Mouse (Mus musculus) urinary bladder, postnatal 36 days (tissue): ENCODE measurements around the gene Tmem208.
"Not testable (repeated sequence)": the region's sequence is repeated elsewhere in the genome, so short reads cannot be mapped to it uniquely, and the experiment has no call there.

ENCODE experiments used
- DNase-seq, 2 experiments: peaks; one replicate each; pipeline ENCODE4 v3.0.0; 2022; ENCODE audit warnings: low spot score in 2 of 2, mixed read lengths in 1 of 2

Gene Tmem208

GRCm38 (mm10) chr8:105326141-105326672 lies at the start of gene Tmem208, which contains the start of gene Lrrc29:
Gene Tmem208 (plus strand): TSS chr8:105326354.
Gene Lrrc29 (minus strand): TSS chr8:105326278.
- peak; percentile 96 for DNase-seq

GRCm38 (mm10) chr8:105278911-105279334 lies 47.2 kb upstream of the Tmem208 start:
- peak; percentile 68 to 89 for DNase-seq

GRCm38 (mm10) chr8:105280567-105280966 lies 45.6 kb upstream of the Tmem208 start:
- no peak for DNase-seq

- no peak for DNase-seq
These were observed 44.3 kb upstream of the Tmem208 start for GRCm38 (mm10) chr8:105281821-105282220.

- DNase-seq, result no peak
These were observed 43.9 kb upstream of the Tmem208 start for GRCm38 (mm10) chr8:105282239-105282638.

- peak in 1 of 2 experiments; percentile 51 for DNase-seq
These were observed 43.1 kb upstream of the Tmem208 start for GRCm38 (mm10) chr8:105283074-105283473.

- DNase-seq, result no peak
These were observed 40.6 kb upstream of the Tmem208 start for GRCm38 (mm10) chr8:105285514-105285913.

GRCm38 (mm10) chr8:105286907-105287306 lies 39.2 kb upstream of the Tmem208 start:
- DNase-seq, result no peak

GRCm38 (mm10) chr8:105288231-105288630 lies 37.9 kb upstream of the Tmem208 start:
- DNase-seq, result no peak

GRCm38 (mm10) chr8:105288958-105289732 lies 37.0 kb upstream of the Tmem208 start:
- DNase-seq, result peak; percentile 89 to 90

GRCm38 (mm10) chr8:105289805-105290460 lies 36.2 kb upstream of the Tmem208 start, which contains the start of gene 4931428F04Rik:
Gene 4931428F04Rik (minus strand): TSS chr8:105289864.
- DNase-seq, result no peak

GRCm38 (mm10) chr8:105290554-105291314 lies 35.4 kb upstream of the Tmem208 start:
- DNase-seq, result peak; percentile 86 to 88

GRCm38 (mm10) chr8:105291364-105291763 lies 34.8 kb upstream of the Tmem208 start:
- DNase-seq, result not testable (repeated sequence)

- not testable (repeated sequence) for DNase-seq
These were observed 34.4 kb upstream of the Tmem208 start for GRCm38 (mm10) chr8:105291802-105292201.

GRCm38 (mm10) chr8:105292471-105292870 lies 33.7 kb upstream of the Tmem208 start:
- DNase-seq, result no peak

- DNase-seq, result no peak
These were observed 32.7 kb upstream of the Tmem208 start for GRCm38 (mm10) chr8:105293405-105293804.

- no peak for DNase-seq
These were observed 31.4 kb upstream of the Tmem208 start for GRCm38 (mm10) chr8:105294776-105295175.

GRCm38 (mm10) chr8:105295256-105295655 lies 30.9 kb upstream of the Tmem208 start:
- DNase-seq, result no peak

- no peak for DNase-seq
These were observed 30.1 kb upstream of the Tmem208 start, which contains the start of gene Exoc3l for GRCm38 (mm10) chr8:105295895-105296573. Gene Exoc3l (minus strand): TSS chr8:105296101.

GRCm38 (mm10) chr8:105297511-105298192 lies 28.5 kb upstream of the Tmem208 start, which contains the start of gene E2f4:
Gene E2f4 (plus strand): TSS chr8:105297663.
- peak; percentile 83 to 92 for DNase-seq
